Mouse (Mus musculus) ES-Bruce4 (cell line): ENCODE data around the gene Hfm1. TPM values are rescaled to one million over a fixed set of nuclear protein-coding genes. Genes with fewer than 3 reads are reported as not detected.

Source experiments
- H3K27ac ChIP-seq: 2 replicates; pipeline ENCODE4 v1.5.1; 2012; ENCODE audit warnings: low read length, inconsistent platforms; ENCODE audit not compliant: insufficient read depth
- H3K27me3 ChIP-seq: 2 replicates; pipeline ENCODE4 v1.6.1; 2012; ENCODE audit warnings: mild to moderate bottlenecking, low read length, inconsistent platforms; ENCODE audit not compliant: control insufficient read depth, poor library complexity, insufficient read depth, severe bottlenecking
- H3K36me3 ChIP-seq: 2 replicates; pipeline ENCODE4 v1.6.1; 2012; ENCODE audit warnings: inconsistent platforms, mild to moderate bottlenecking, low read length, moderate library complexity; ENCODE audit not compliant: control insufficient read depth, poor library complexity, insufficient read depth, severe bottlenecking
- H3K4me1 ChIP-seq: one replicate; pipeline ENCODE4 v1.8.1; 2011; ENCODE audit warnings: low read length; ENCODE audit not compliant: control insufficient read depth, insufficient read depth
- H3K4me3 ChIP-seq: 2 replicates; pipeline ENCODE4 v1.5.1; 2011; ENCODE audit warnings: low read depth, mild to moderate bottlenecking, low read length
- H3K9ac ChIP-seq: 2 replicates; pipeline ENCODE4 v1.6.1; 2012; ENCODE audit warnings: low read depth, mild to moderate bottlenecking, inconsistent platforms; ENCODE audit not compliant: poor library complexity, severe bottlenecking
- H3K9me3 ChIP-seq: replicated peaks from 2 replicates; pipeline ENCODE4 v1.6.1; 2012; ENCODE audit warnings: mild to moderate bottlenecking, low read length, inconsistent platforms; ENCODE audit not compliant: control insufficient read depth, poor library complexity, insufficient read depth, severe bottlenecking
- CTCF ChIP-seq: IDR thresholded peaks from one replicate; pipeline ENCODE4 v1.8.1; 2011; ENCODE audit warnings: low read depth, low read length
- EP300 ChIP-seq: IDR thresholded peaks from 2 replicates; pipeline ENCODE4 v1.6.1; 2011; ENCODE audit warnings: low read depth, low read length; ENCODE audit not compliant: insufficient read depth
- POLR2A ChIP-seq: IDR thresholded peaks from one replicate; pipeline ENCODE4 v1.8.1; 2011; ENCODE audit warnings: low read length; ENCODE audit not compliant: insufficient read depth
- polyA plus RNA-seq: library from polyadenylated mRNA; stranded (reverse); fragments of >200 nt; gene quantifications from 2 replicates; pipeline ENCODE4 v1.2.4, GENCODE M21; 2011; ENCODE audit warnings: low read depth; ENCODE audit not compliant: missing spikeins, insufficient read depth, insufficient read length

Hfm1 gene
- polyA plus RNA-seq, 1 experiment: 2.8 TPM

DNA sequence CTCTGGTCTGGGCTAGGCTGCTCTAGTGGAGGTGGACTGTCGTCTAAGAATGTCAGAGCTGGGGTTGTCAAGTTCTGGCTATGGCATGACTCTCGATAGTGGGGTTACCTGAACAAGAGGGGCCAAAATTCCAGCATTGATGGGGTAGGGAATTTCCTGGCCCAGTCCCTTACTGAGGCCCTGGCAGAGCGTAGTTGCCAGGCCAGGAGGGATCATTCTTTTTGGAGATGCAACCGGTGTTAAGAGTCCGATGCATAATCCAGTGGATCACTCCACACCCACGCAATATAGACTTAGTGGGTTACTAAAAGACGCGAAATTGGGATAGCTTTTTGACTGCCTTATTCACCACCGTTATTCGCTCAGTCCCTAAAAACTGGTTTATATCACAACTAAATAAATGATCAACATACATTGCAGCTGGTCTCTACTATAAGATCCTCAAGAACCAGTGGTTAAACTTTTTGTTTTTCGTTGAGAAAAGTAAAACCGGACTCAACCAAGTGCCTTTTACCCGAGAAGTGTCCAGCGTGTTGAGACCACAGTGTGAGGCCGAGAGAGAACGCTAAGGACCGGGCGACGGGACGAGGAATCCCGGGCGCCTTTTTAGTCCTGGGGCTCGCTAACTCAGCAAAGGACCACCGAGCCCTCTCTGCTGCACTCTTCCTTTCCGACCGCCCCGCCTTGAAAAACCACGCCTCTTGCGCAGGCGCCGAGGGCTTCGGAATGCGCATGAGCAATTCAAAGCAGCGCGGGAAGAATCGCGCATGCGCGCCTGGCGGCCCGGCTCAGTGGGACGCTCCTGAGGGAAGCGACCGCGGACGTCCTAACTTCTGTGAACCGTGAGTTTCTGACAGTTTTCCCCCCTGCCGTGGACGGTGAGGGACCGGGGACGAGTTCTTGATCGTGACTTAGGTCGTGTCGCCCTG, 37.7 kb upstream of the Hfm1 start, which contains the start of gene Cdc7:
TSS of gene Cdc7 (plus strand) at position 739 of the 929 bp plus-strand sequence.
- peak within 1 kb of the TSS; percentile 94 for H3K4me3 ChIP-seq
- TF ChIP-seq POLR2A: peak; percentile 73
- TF ChIP-seq CTCF: no peak
- H3K36me3 ChIP-seq: peaks cover 14% of the 10 kb centered on the region
- peak within 1 kb of the TSS; percentile 86 for H3K9ac ChIP-seq
- H3K27me3 ChIP-seq: no peaks in the 10 kb centered on the region
- H3K9me3 ChIP-seq: no peaks in the 10 kb centered on the region
- peaks cover 3% of the 10 kb centered on the region for H3K4me1 ChIP-seq
- no peak within 1 kb of the TSS for H3K27ac ChIP-seq

DNA sequence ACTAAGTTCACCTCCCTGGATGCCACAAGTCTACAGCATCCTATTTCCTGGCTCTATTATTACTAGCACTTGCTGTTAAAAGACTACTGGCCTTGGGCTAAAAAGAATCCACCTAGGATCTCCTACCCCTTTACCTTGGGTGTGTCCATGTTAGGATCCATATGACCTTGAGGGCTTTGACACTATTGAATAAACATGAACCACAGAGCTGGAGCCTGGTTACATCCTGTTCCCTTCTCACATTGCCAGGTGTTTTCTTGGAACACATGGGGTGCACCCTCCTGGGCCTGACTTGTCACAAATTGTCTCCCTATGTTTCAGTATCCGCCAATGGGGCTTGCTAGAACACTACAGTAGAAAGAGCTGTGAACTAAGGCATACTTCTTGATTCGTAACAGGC, 34.3 kb upstream of the Hfm1 start:
- Histone ChIP-seq H3K4me1 (peaks cover 2% of the 10 kb centered on the region), H3K27me3 (no peaks in the 10 kb centered on the region), H3K4me3 (no peak overlapping the region), H3K9ac (no peak overlapping the region), H3K9me3 (no peaks in the 10 kb centered on the region), H3K27ac (no peak overlapping the region), H3K36me3 (peaks cover under 1% of the 10 kb centered on the region; the same call in 1 of the 2 replicates)
- TF ChIP-seq POLR2A (no peak), EP300 (no peak), CTCF (no peak)

DNA sequence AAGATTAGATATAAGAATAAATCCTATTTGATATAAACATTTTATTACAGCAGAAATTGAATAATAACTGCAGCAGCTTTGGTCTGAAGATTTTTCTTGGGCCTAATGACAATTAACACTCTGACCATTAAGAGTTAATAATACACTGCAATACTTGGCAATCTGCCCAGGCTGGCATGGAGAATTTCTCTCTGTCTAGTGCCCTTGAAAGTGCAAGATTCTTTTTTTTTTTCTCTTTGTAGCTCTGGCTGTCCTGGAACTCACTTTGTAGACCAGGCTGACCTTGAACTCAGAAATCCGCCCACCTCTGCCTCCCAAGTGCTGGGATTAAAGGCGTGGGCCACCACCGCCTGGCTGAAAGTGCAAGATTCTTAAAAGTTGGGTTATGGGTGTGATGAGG, 32.9 kb upstream of the Hfm1 start:
- peaks cover 2% of the 10 kb centered on the region for H3K4me1 ChIP-seq

DNA sequence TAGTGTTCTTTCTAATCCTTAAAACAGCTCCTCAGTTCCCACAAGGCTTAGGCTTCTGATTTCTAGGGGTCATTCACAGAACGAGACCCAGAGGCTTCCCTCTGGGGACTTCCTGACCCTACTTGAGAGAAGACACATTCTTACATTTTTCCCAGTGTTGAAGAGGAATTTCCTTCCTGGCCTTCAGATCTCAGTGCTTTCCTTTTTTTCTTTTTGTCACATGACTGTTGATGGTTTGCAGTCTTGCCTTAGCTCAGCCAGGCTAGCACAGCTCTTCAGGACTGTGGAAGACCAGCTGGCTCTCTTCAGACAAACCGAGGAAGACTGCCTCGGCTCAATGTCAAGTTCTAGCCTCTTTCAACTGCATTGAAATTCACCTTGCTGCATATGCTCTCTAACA, 30.3 kb upstream of the Hfm1 start:
- Histone ChIP-seq H3K36me3 (no peaks in the 10 kb centered on the region), H3K27ac (no peak overlapping the region), H3K9ac (no peak overlapping the region)

More for the DNA sequence above, 32.9 kb upstream of the Hfm1 start:
- TF ChIP-seq EP300 (no peak), CTCF (no peak), POLR2A (no peak)
- Histone ChIP-seq H3K9ac (no peak overlapping the region), H3K36me3 (no peaks in the 10 kb centered on the region), H3K27ac (no peak overlapping the region), H3K4me3 (no peak overlapping the region), H3K9me3 (no peaks in the 10 kb centered on the region; the same call in 1 of the 2 replicates), H3K27me3 (no peaks in the 10 kb centered on the region)

GRCm38 (mm10) chr5:106948683-106949082, 22.6 kb upstream of the Hfm1 start:
- no peak for TF ChIP-seq POLR2A
- Histone ChIP-seq H3K9ac (no peak overlapping the region), H3K36me3 (no peaks in the 10 kb centered on the region), H3K4me3 (no peak overlapping the region), H3K4me1 (no peaks in the 10 kb centered on the region), H3K9me3 (no peaks in the 10 kb centered on the region), H3K27me3 (no peaks in the 10 kb centered on the region), H3K27ac (no peak overlapping the region)

More for the DNA sequence above, 30.3 kb upstream of the Hfm1 start:
- Histone ChIP-seq H3K9me3 (no peaks in the 10 kb centered on the region; the same call in 1 of the 2 replicates), H3K4me1 (peaks cover 2% of the 10 kb centered on the region), H3K4me3 (no peak overlapping the region), H3K27me3 (no peaks in the 10 kb centered on the region)
- TF ChIP-seq EP300 (no peak), CTCF (no peak), POLR2A (no peak)

GRCm38 (mm10) chr5:106946342-106946741, 20.2 kb upstream of the Hfm1 start:
- Histone ChIP-seq H3K27ac (no peak overlapping the region), H3K4me1 (no peaks in the 10 kb centered on the region), H3K36me3 (no peaks in the 10 kb centered on the region), H3K9me3 (no peaks in the 10 kb centered on the region), H3K4me3 (no peak overlapping the region), H3K27me3 (no peaks in the 10 kb centered on the region), H3K9ac (no peak overlapping the region)
- TF ChIP-seq POLR2A: no peak
